Mouse (Mus musculus): Measurements from ENCODE around the gene Pex16. TPM values are rescaled to one million over a fixed set of nuclear protein-coding genes. Genes with fewer than 3 reads are reported as not detected.

The Pex16 gene
- polyA plus RNA-seq (2014; fragmentation: Nextera tagmentation; extraction: Ambion mirVana), result 19.6 and 22.7 TPM in 2 replicates

GRCm38 (mm10) chr2:92374514-92374913 is at the start of gene Pex16, which contains the start of gene Large2:
TSS of gene Pex16 (plus strand) at chr2:92374676.
TSS of gene Large2 (minus strand) at chr2:92374869.
- Histone ChIP-seq H3K27ac (replicated peaks; ENCODE audit: low read depth, low read length) (peak within 1 kb of the TSS; percentile 84), H3K9me3 (ENCODE audit: control insufficient read depth, low read length) (no peaks in the 10 kb centered on the region), H3K36me3 (ENCODE audit: control insufficient read depth, insufficient read depth, low read length) (peaks cover 12% of the 10 kb centered on the region), H3K4me1 (ENCODE audit: control insufficient read depth, insufficient read depth, low read length) (peaks cover 30% of the 10 kb centered on the region), H3K4me3 (ENCODE audit: low read depth, low read length) (peak within 1 kb of the TSS; percentile 72), H3K9ac (ENCODE audit: low read depth, low read length) (peak within 1 kb of the TSS; percentile 77), H3K4me2 (ENCODE audit: low read depth, low read length) (peak within 1 kb of the TSS; percentile 91), H3K27me3 (replicated peaks; ENCODE audit: control insufficient read depth, insufficient read depth, low read length) (peaks cover 17% of the 10 kb centered on the region)
- DNase-seq (ENCODE audit: low spot score), result peak; percentile 79
- WGBS, result under 1% methylated on average over 16 of the region's 16 CpGs
- ATAC-seq (ENCODE audit: low read depth), result peak; percentile 48

- 0 out of 2 replicates have a peak overlapping the region, but pooled peaks have one; percentile 10 for H3K27ac ChIP-seq (replicated peaks; ENCODE audit: low read depth, low read length)
- no peak overlapping the region for H3K4me2 ChIP-seq (ENCODE audit: low read depth, low read length)
- no peaks in the 10 kb centered on the region; the same call in 1 of the 2 replicates for H3K9me3 ChIP-seq (ENCODE audit: control insufficient read depth, low read length)
- no peaks in the 10 kb centered on the region for H3K27me3 ChIP-seq (replicated peaks; ENCODE audit: control insufficient read depth, insufficient read depth, low read length)
- peaks cover 71% of the 10 kb centered on the region for H3K36me3 ChIP-seq (ENCODE audit: control insufficient read depth, insufficient read depth, low read length)
- H3K9ac ChIP-seq (ENCODE audit: low read depth, low read length), result no peak overlapping the region
- WGBS, result 85% methylated on average over 7 of the region's 7 CpGs
- ATAC-seq (ENCODE audit: low read depth) (no peak), DNase-seq (ENCODE audit: low spot score) (no peak)
- H3K4me1 ChIP-seq (ENCODE audit: control insufficient read depth, insufficient read depth, low read length), result no peaks in the 10 kb centered on the region
- no peak overlapping the region for H3K4me3 ChIP-seq (ENCODE audit: low read depth, low read length)
These were observed 48.8 kb upstream of the Pex16 start for GRCm38 (mm10) chr2:92325676-92326075.

GRCm38 (mm10) chr2:92326221-92326620 is 48.3 kb upstream of the Pex16 start:
- WGBS, result 64% methylated on average over 1 of the region's 1 CpGs
- Histone ChIP-seq H3K4me3 (ENCODE audit: low read depth, low read length) (no peak overlapping the region), H3K4me1 (ENCODE audit: control insufficient read depth, insufficient read depth, low read length) (no peaks in the 10 kb centered on the region), H3K4me2 (ENCODE audit: low read depth, low read length) (no peak overlapping the region), H3K27me3 (replicated peaks; ENCODE audit: control insufficient read depth, insufficient read depth, low read length) (no peaks in the 10 kb centered on the region), H3K27ac (replicated peaks; ENCODE audit: low read depth, low read length) (0 out of 2 replicates have a peak overlapping the region, but pooled peaks have one; percentile 10), H3K36me3 (ENCODE audit: control insufficient read depth, insufficient read depth, low read length) (peaks cover 74% of the 10 kb centered on the region), H3K9ac (ENCODE audit: low read depth, low read length) (no peak overlapping the region), H3K9me3 (ENCODE audit: control insufficient read depth, low read length) (no peaks in the 10 kb centered on the region; the same call in 1 of the 2 replicates)
- DNase-seq (ENCODE audit: low spot score) (peak; percentile 55), ATAC-seq (ENCODE audit: low read depth) (peak; percentile 80)

GRCm38 (mm10) chr2:92327601-92328000 is 46.9 kb upstream of the Pex16 start:
- H3K9ac ChIP-seq (ENCODE audit: low read depth, low read length), result no peak overlapping the region
- no peaks in the 10 kb centered on the region; the same call in 1 of the 2 replicates for H3K9me3 ChIP-seq (ENCODE audit: control insufficient read depth, low read length)
- no peak overlapping the region for H3K27ac ChIP-seq (replicated peaks; ENCODE audit: low read depth, low read length)
- no peak overlapping the region for H3K4me3 ChIP-seq (ENCODE audit: low read depth, low read length)
- DNase-seq (ENCODE audit: low spot score) (no peak), ATAC-seq (ENCODE audit: low read depth) (no peak)
- H3K4me2 ChIP-seq (ENCODE audit: low read depth, low read length), result no peak overlapping the region
- H3K4me1 ChIP-seq (ENCODE audit: control insufficient read depth, insufficient read depth, low read length), result no peaks in the 10 kb centered on the region
- H3K27me3 ChIP-seq (replicated peaks; ENCODE audit: control insufficient read depth, insufficient read depth, low read length), result no peaks in the 10 kb centered on the region
- WGBS, result 96% methylated on average over 4 of the region's 4 CpGs
- H3K36me3 ChIP-seq (ENCODE audit: control insufficient read depth, insufficient read depth, low read length), result peaks cover 76% of the 10 kb centered on the region

GRCm38 (mm10) chr2:92328206-92328605 is 46.3 kb upstream of the Pex16 start:
- H3K9me3 ChIP-seq (ENCODE audit: control insufficient read depth, low read length), result no peaks in the 10 kb centered on the region
- no peak overlapping the region for H3K9ac ChIP-seq (ENCODE audit: low read depth, low read length)
- no peak overlapping the region for H3K27ac ChIP-seq (replicated peaks; ENCODE audit: low read depth, low read length)
- DNase-seq (ENCODE audit: low spot score) (no peak), ATAC-seq (ENCODE audit: low read depth) (no peak)
- no peaks in the 10 kb centered on the region for H3K27me3 ChIP-seq (replicated peaks; ENCODE audit: control insufficient read depth, insufficient read depth, low read length)
- peaks cover 73% of the 10 kb centered on the region for H3K36me3 ChIP-seq (ENCODE audit: control insufficient read depth, insufficient read depth, low read length)
- no peak overlapping the region for H3K4me3 ChIP-seq (ENCODE audit: low read depth, low read length)
- no peak overlapping the region for H3K4me2 ChIP-seq (ENCODE audit: low read depth, low read length)
- WGBS, result 93% methylated on average over 8 of the region's 8 CpGs
- H3K4me1 ChIP-seq (ENCODE audit: control insufficient read depth, insufficient read depth, low read length), result no peaks in the 10 kb centered on the region

- Histone ChIP-seq H3K4me1 (ENCODE audit: control insufficient read depth, insufficient read depth, low read length) (no peaks in the 10 kb centered on the region), H3K4me2 (ENCODE audit: low read depth, low read length) (no peak overlapping the region), H3K4me3 (ENCODE audit: low read depth, low read length) (no peak overlapping the region), H3K9ac (ENCODE audit: low read depth, low read length) (no peak overlapping the region), H3K9me3 (ENCODE audit: control insufficient read depth, low read length) (no peaks in the 10 kb centered on the region), H3K36me3 (ENCODE audit: control insufficient read depth, insufficient read depth, low read length) (peaks cover 84% of the 10 kb centered on the region), H3K27me3 (replicated peaks; ENCODE audit: control insufficient read depth, insufficient read depth, low read length) (no peaks in the 10 kb centered on the region), H3K27ac (replicated peaks; ENCODE audit: low read depth, low read length) (no peak overlapping the region)
- no peak for ATAC-seq (ENCODE audit: low read depth)
- 35% methylated on average over 2 of the region's 2 CpGs for WGBS
- peak; percentile 76 for DNase-seq (ENCODE audit: low spot score)
These were observed 43.6 kb upstream of the Pex16 start for GRCm38 (mm10) chr2:92330840-92331239.

- Histone ChIP-seq H3K4me3 (ENCODE audit: low read depth, low read length) (no peak overlapping the region), H3K9ac (ENCODE audit: low read depth, low read length) (no peak overlapping the region), H3K36me3 (ENCODE audit: control insufficient read depth, insufficient read depth, low read length) (peaks cover 87% of the 10 kb centered on the region), H3K27me3 (replicated peaks; ENCODE audit: control insufficient read depth, insufficient read depth, low read length) (no peaks in the 10 kb centered on the region), H3K4me1 (ENCODE audit: control insufficient read depth, insufficient read depth, low read length) (no peaks in the 10 kb centered on the region), H3K27ac (replicated peaks; ENCODE audit: low read depth, low read length) (no peak overlapping the region), H3K9me3 (ENCODE audit: control insufficient read depth, low read length) (no peaks in the 10 kb centered on the region), H3K4me2 (ENCODE audit: low read depth, low read length) (no peak overlapping the region)
- DNase-seq (ENCODE audit: low spot score), result peak; percentile 67
- 79% methylated on average over 2 of the region's 2 CpGs for WGBS
- no peak for ATAC-seq (ENCODE audit: low read depth)
These were observed 43.1 kb upstream of the Pex16 start for GRCm38 (mm10) chr2:92331410-92331809.

GRCm38 (mm10) chr2:92331871-92332270 is 42.6 kb upstream of the Pex16 start:
- ATAC-seq (ENCODE audit: low read depth) (no peak), DNase-seq (ENCODE audit: low spot score) (no peak)
- H3K27me3 ChIP-seq (replicated peaks; ENCODE audit: control insufficient read depth, insufficient read depth, low read length), result no peaks in the 10 kb centered on the region
- no peak overlapping the region for H3K4me2 ChIP-seq (ENCODE audit: low read depth, low read length)
- H3K9me3 ChIP-seq (ENCODE audit: control insufficient read depth, low read length), result no peaks in the 10 kb centered on the region
- H3K4me1 ChIP-seq (ENCODE audit: control insufficient read depth, insufficient read depth, low read length), result no peaks in the 10 kb centered on the region
- H3K4me3 ChIP-seq (ENCODE audit: low read depth, low read length), result no peak overlapping the region
- no peak overlapping the region for H3K27ac ChIP-seq (replicated peaks; ENCODE audit: low read depth, low read length)
- H3K9ac ChIP-seq (ENCODE audit: low read depth, low read length), result no peak overlapping the region
- peaks cover 89% of the 10 kb centered on the region for H3K36me3 ChIP-seq (ENCODE audit: control insufficient read depth, insufficient read depth, low read length)
- 93% methylated on average over 2 of the region's 2 CpGs for WGBS

GRCm38 (mm10) chr2:92342418-92342817 is 32.1 kb upstream of the Pex16 start:
- DNase-seq (ENCODE audit: low spot score) (no peak), ATAC-seq (ENCODE audit: low read depth) (no peak)
- no peak overlapping the region for H3K9ac ChIP-seq (ENCODE audit: low read depth, low read length)
- H3K9me3 ChIP-seq (ENCODE audit: control insufficient read depth, low read length), result no peaks in the 10 kb centered on the region
- H3K4me2 ChIP-seq (ENCODE audit: low read depth, low read length), result no peak overlapping the region
- no peaks in the 10 kb centered on the region for H3K27me3 ChIP-seq (replicated peaks; ENCODE audit: control insufficient read depth, insufficient read depth, low read length)
- H3K4me3 ChIP-seq (ENCODE audit: low read depth, low read length), result no peak overlapping the region
- peaks cover 53% of the 10 kb centered on the region for H3K36me3 ChIP-seq (ENCODE audit: control insufficient read depth, insufficient read depth, low read length)
- H3K4me1 ChIP-seq (ENCODE audit: control insufficient read depth, insufficient read depth, low read length), result no peaks in the 10 kb centered on the region
- no peak overlapping the region for H3K27ac ChIP-seq (replicated peaks; ENCODE audit: low read depth, low read length)
